ENCODE assay signal across 15 mouse cellular contexts in the genomic region with DNA sequence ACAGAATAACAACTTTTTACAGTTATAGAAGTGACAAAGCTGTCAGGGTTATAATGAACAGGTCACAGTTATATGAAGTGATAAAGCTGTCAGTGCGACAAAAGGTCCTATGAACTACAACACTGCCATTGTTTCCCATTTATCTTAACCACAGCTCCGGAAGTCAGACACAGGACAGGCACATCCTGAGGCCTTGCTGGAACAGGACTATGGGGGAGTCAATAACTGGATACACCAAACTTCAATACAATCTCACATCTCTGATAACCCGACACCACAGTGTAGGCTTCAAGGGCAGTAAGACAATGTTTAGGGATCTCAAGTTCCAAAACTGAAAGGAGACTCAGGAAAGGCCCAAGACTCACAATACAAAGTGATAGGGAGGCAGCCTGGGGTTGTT. TPM values are rescaled to one million over a fixed set of nuclear protein-coding genes. Genes with fewer than 3 reads are reported as not detected.
A peak's percentile ranks its signal among the peaks of the same experiment; 100 is the strongest.
DNase-seq lines count a peak whose midpoint lies in the region; ATAC-seq and TF ChIP-seq lines count a peak whose summit lies in the region.
"Had no signal": no experiment of that assay in that cellular context is flagged by ENCODE, and none has a peak within 500 bp of the region (broad histone marks: within the 10 kb centered on the region; RNA-seq: fewer than 3 reads in every experiment).

No protein-coding gene starts in this region.

- H3K4me1 ChIP-seq in kidney, embryonic 14.5 days (ENCODE audit: control insufficient read depth, insufficient read depth, low read length), result no peaks in the 10 kb centered on the region
- H3K4me1 ChIP-seq in brown adipose tissue, adult 24 weeks (ENCODE audit: control insufficient read depth, insufficient read depth, insufficient read length, low read length), result peaks cover 23% of the 10 kb centered on the region
- H3K4me1 ChIP-seq: embryonic facial prominence, embryonic 12.5 days; hindbrain, embryonic 10.5 days; midbrain, embryonic 12.5 days had no signal

- peak; percentile 70; the same call in 1 of the 2 replicates for ATAC-seq in kidney, embryonic 14.5 days (ENCODE audit: low FRiP score, low TSS enrichment)
- ATAC-seq in common myeloid progenitor, adult 5-6 weeks (replicated peaks; ENCODE audit: low read depth, poor library complexity, severe bottlenecking), result peak; percentile 48
- ATAC-seq: Patski had no signal

- no peak overlapping the region for H3K4me2 ChIP-seq in kidney, embryonic 14.5 days (replicated peaks; ENCODE audit: low read depth, low read length)
- H3K4me2 ChIP-seq: embryonic facial prominence, embryonic 12.5 days; midbrain, embryonic 12.5 days had no signal

- DNase-seq in kidney, postnatal 4 days, result no peak
- DNase-seq in lung, postnatal 25 days (ENCODE audit: low spot score), result peak; percentile 34
- no peak for DNase-seq in embryo, embryonic 10 days (ENCODE audit: low spot score)
- DNase-seq in layer of hippocampus, adult 2 months (ENCODE audit: low spot score in 2 of 2), result no peak
- DNase-seq: cerebellum, adult 9-10 months; kidney, postnatal 10 days; layer of hippocampus, postnatal 36 days; right cerebral cortex, postnatal 25 days had no signal

- H3K4me3 ChIP-seq in kidney, embryonic 14.5 days (ENCODE audit: low read length), result no peak overlapping the region
- H3K4me3 ChIP-seq in brown adipose tissue, adult 24 weeks (ENCODE audit: insufficient read depth, low read depth, low read length), result no peak overlapping the region
- no peak overlapping the region for H3K4me3 ChIP-seq in layer of hippocampus, adult 2 months
- H3K4me3 ChIP-seq: embryonic facial prominence, embryonic 12.5 days; hindbrain, embryonic 10.5 days; midbrain, embryonic 12.5 days had no signal

- H3K9me3 ChIP-seq in kidney, embryonic 14.5 days (ENCODE audit: control insufficient read depth, low read length), result no peaks in the 10 kb centered on the region
- H3K9me3 ChIP-seq: embryonic facial prominence, embryonic 12.5 days; hindbrain, embryonic 10.5 days; midbrain, embryonic 12.5 days had no signal

- WGBS in kidney, embryonic 14.5 days, result 43% methylated on average over 3 of the region's 3 CpGs

- no peak overlapping the region for H3K9ac ChIP-seq in kidney, embryonic 14.5 days (ENCODE audit: low read depth, low read length)
- H3K9ac ChIP-seq: embryonic facial prominence, embryonic 12.5 days; midbrain, embryonic 12.5 days had no signal

- H3K36me3 ChIP-seq in kidney, embryonic 14.5 days (ENCODE audit: control insufficient read depth, insufficient read depth, low read length), result no peaks in the 10 kb centered on the region; the same call in 1 of the 2 replicates

- H3K27me3 ChIP-seq in kidney, embryonic 14.5 days (ENCODE audit: control insufficient read depth, insufficient read depth, low read length), result no peaks in the 10 kb centered on the region
- H3K27me3 ChIP-seq: embryonic facial prominence, embryonic 12.5 days; midbrain, embryonic 12.5 days; Patski had no signal

- H3K27ac ChIP-seq in kidney, embryonic 14.5 days (ENCODE audit: low read depth, low read length), result no peak overlapping the region
- peak overlapping the region; percentile 66; the same call in 1 of the 2 replicates for H3K27ac ChIP-seq in brown adipose tissue, adult 24 weeks (replicated peaks; ENCODE audit: low read depth, low read length)
- no peak overlapping the region for H3K27ac ChIP-seq in layer of hippocampus, adult 2 months
- H3K27ac ChIP-seq: embryonic facial prominence, embryonic 12.5 days; hindbrain, embryonic 10.5 days; midbrain, embryonic 12.5 days had no signal

- TF ChIP-seq CTCF in layer of hippocampus, adult 2 months (conservative IDR thresholded peaks at IDR 0.05), result no peak

RNA-seq across cellular contexts. Expression of gene Ttc7b, which starts 45.1 kb away (rescaled TPM):
- polyA plus RNA-seq in kidney, embryonic 14.5 days (2014; fragmentation: Nextera tagmentation; extraction: Ambion mirVana), result 6.2 and 7.6 TPM in 2 replicates
- polyA plus RNA-seq in brown adipose tissue, adult 24 weeks (2012; ENCODE audit: insufficient read depth, insufficient read length, missing spikeins), result 37.7 and 42.9 TPM in 2 replicates
- total RNA-seq in common myeloid progenitor, adult 5-6 weeks (2017), result 17.8 and 18.0 TPM in 2 replicates
- total RNA-seq in layer of hippocampus, adult 2 months (2021), result 100 to 1,000 TPM; 173 to 184 TPM
